Mouse (Mus musculus) neutrophil, adult 5-6 weeks (primary cell): ENCODE data around the gene Gsta4. TPM values are rescaled to one million over a fixed set of nuclear protein-coding genes. Genes with fewer than 3 reads are reported as not detected.
"Not testable (repeated sequence)": the region's sequence is repeated elsewhere in the genome, so short reads cannot be mapped to it uniquely, and the experiment has no call there.

Experiments
- ATAC-seq: fragments of 151-379, 151-347 bp; 2 replicates; pipeline ENCODE4 v1.8.0; 2017; ENCODE audit warnings: mild to moderate bottlenecking, moderate TSS enrichment; ENCODE audit not compliant: insufficient number of reproducible peaks, poor library complexity, low FRiP score, severe bottlenecking; ENCODE audit errors: extremely low read depth
- total RNA-seq: library from RNA; stranded (forward); fragments of 200-1000 nt; gene quantifications from 2 replicates; pipeline ENCODE4 v1.2.3, GENCODE M21; 2017

Gene Gsta4
- total RNA-seq, 1 experiment from 2014 or later: 3.4 TPM

DNA sequence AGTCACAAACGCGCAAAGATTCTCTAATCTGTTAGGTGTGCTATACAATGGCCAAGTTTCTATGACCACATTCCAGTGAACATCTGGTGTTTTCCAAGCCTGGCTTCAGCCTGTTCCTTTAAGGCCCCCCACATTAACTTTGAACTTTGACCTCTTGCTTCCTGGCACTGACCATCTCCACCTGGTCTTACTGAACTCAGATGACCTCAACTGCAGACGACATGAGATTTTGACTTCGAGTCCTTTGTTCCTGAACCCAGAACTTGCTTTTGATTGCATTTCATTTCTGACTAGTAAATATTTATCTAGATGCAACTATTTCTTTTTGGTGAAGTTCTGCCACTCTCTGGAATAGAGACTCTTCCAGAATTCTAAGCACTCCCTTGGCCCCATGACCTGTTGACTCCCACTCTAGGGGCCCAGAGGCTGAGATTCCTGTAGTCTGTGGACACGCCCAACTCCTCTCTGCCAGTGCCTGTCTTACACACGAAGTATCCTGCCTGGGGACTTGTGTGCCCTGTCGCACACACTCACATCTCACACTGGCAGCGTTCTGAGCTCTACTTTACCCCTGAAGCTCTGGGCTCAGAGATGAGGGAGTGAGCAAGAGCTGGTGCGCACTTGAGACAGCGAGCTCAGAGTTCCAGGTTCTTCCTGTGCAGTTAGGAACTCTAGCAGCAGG is 40.8 kb downstream of the Gsta4 start:
- no peak for ATAC-seq

DNA sequence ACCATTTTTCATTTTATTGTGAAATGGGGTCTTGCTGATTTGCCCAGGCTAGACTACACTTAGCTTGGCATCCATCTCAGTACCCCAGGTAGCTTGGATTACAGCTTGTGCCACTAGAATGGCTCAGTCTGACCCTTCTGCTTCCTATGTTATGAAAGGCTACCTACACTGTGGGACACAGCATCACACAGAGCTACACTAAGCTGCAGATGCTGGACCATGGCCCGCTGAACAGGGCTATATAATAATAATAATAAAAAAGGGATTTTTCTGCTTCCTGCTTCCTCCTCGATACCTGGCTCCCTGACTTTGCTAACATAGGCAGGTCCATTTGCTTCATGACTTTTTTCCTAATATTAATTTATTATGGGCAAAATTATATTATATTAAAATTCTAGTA is 41.8 kb downstream of the Gsta4 start:
- ATAC-seq: no peak

DNA sequence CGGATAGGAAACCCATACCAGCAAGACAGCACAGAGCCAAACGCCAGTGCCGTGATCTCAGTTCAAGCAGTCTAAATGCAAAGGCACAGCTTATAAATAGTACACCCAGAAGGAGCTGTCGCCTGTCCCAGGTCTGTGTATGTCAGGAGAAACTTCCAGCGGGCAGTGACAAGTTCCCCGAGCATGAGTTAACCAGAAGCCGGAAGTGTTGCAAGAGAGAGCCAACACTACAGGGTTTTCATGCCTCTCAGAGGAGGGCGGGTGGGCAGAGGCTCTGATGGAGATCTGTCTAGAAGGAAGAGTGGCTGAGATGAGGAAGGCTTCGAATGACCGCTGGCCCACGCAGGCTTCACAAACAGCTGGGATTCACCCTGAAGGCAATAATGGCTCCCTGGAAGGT is 42.7 kb downstream of the Gsta4 start:
- no peak for ATAC-seq

DNA sequence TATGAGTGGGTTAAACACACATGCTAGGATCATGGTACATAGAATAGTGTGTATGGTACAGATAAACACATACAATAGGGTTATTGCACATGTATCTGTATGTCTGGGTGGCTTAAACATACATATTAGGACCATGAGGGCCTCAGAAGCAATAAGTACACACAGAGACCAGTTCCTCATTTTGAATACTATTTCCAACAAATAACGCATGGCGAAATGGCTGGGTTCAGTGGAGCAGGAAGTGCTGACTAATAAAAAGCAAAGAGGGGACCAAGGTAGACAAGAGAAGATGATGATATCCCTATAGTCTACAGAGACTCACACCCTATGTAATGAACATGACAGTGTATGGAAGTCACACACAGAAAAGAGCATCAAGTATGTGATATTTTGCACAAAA is 45.5 kb downstream of the Gsta4 start:
- no peak for ATAC-seq

DNA sequence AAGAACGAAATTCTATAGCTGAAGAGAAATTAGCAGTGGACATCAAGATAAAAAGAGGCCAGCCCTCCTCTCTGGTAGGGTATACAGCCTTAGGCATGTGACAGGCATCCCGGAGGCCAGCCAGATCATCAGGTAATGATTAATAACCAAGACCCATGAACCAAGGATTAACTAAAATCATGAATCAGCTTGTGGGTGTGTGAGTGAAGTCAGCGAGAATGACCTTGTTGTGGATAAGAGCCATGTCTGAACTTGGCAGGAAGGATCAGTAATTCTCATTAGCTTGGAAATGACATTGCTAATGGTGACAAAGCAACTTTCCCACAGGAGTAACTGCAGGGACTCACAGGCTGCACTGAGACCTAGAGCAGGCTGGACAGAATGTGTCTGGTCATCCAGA is 47.1 kb downstream of the Gsta4 start:
- ATAC-seq: not testable (repeated sequence)

DNA sequence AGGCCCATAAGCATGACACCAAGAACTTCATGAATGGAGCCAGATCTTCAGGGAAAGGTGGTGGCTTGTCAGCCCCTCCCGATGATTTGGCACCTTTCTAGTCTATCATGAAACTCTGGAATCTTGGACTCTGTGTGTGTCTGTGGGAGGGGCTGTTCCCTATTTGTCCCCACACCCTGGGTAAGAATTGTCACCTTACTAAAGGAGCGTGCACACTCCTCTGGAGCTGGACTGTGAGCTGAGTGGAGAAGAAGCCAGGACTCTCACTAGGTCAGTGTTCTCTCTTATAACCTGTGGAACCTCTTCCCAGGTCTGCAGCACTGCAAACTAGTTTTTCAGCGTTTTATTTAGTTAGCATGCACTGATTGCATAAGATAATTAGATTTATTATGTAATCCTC is 47.9 kb downstream of the Gsta4 start, which contains the start of gene Gsta1:
TSS of gene Gsta1 (plus strand) at position 196 of the 400 bp plus-strand sequence.
- ATAC-seq: not testable (repeated sequence)

DNA sequence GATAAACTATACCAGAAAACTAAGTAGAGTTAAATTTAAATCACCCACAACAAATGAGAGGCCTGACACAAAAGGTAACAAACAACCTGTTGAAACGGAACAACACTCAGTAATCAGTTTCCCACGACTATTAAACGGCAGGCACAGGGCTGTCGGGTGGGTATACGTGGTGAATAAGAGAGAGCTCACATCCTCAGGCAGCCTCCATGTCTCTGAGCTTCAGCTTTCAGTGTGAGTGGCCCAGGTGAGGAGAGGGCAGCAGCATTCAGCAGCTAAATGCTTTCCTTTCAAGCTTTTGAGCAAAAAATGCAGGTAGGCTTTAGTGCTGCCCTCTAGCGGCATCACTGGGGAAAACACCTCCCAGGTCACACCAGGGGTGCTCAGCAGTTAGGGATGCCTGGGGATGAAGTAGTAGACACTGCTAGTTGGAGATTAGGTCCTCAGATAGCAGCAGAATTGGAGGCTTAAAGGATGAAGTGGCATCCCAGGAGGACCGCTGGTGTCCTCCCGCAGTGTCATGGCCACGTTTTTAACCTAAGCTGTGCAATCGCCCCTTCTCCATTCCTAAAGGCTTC is 50.6 kb downstream of the Gsta4 start:
- 0 out of 2 replicates have a peak, but pooled peaks have one; percentile 32 for ATAC-seq

DNA sequence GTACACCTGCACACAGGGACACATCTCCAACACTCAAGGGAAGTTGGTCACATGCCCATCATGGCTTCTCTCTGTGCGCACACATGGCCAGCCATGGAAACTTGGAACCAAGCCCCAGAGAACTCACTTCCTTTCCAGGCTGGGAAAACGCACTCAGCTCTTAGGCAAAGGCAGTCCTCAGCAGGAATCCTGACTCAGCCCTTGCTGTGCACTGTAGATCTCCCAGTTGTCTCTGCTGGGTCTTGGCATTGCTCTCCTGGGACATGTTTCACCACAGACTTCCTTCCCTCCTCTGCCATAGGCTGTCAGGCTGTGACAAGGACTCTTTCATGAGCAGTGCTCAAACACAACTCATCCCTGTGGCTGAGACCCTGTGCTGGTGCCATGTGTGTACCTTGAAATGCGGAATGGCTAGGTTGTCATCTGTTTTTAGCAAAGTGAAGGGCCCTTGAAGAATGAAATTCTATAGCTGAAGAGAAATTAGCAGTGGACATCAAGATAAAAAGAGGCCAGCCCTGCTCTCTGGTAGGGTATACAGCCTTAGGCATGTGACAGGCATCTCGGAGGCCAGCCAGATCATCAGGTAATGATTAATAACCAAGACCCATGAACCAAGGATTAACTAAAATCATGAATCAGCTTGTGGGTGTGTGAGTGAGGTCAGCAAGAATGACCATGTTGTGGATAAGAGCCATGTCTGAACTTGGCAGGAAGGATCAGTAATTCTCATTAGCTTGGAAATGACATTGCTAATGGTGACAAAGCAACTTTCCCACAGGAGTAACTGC is 73.3 kb downstream of the Gsta4 start:
- ATAC-seq: not testable (repeated sequence)

DNA sequence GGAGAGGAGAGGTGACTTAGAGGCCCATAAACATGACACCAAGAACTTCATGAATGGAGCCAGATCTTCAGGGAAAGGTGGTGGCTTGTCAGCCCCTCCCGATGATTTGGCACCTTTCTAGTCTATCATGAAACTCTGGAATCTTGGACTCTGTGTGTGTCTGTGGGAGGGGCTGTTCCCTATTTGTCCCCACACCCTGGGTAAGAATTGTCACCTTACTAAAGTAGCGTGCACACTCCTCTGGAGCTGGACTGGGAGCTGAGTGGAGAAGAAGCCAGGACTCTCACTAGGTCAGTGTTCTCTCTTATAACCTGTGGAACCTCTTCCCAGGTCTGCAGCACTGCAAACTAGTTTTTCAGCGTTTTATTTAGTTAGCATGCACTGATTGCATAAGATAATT is 74.3 kb downstream of the Gsta4 start, which contains the start of gene Gm3776:
TSS of gene Gm3776 (plus strand) at position 216 of the 400 bp plus-strand sequence.
- not testable (repeated sequence) for ATAC-seq

Other genes starting within 250 kb of the Gsta4 start
- not detected in 2 replicates for gene Gcm1, start 130.8 kb upstream of the Gsta4 start, total RNA-seq
- gene Fbxo9, start 73.7 kb upstream of the Gsta4 start, total RNA-seq: 72.2 and 80.3 TPM in 2 replicates
- gene Ick, start 73.6 kb upstream of the Gsta4 start, total RNA-seq: 2.9 and 4.3 TPM in 2 replicates
- not detected in 2 replicates for gene Gsta1, start 47.9 kb downstream of the Gsta4 start, total RNA-seq
- not detected in 2 replicates for gene Gm3776, start 74.4 kb downstream of the Gsta4 start, total RNA-seq
- not detected in 2 replicates for gene Gm10639, start 107.1 kb downstream of the Gsta4 start, total RNA-seq
- gene Omt2a, start 132.0 kb downstream of the Gsta4 start, total RNA-seq: not detected in 2 replicates
- not detected in 2 replicates for gene Omt2b, start 144.8 kb downstream of the Gsta4 start, total RNA-seq
- 2.5 TPM in 1 of 2 replicates, not detected in the other for gene Gsta2, start 173.0 kb downstream of the Gsta4 start, total RNA-seq
- not detected in 2 replicates for gene Dppa5a, start 185.4 kb downstream of the Gsta4 start, total RNA-seq
- gene Ooep, start 196.0 kb downstream of the Gsta4 start, total RNA-seq: not detected in 2 replicates
- 0.58 TPM in 1 of 2 replicates, not detected in the other for gene Ddx43, start 213.0 kb downstream of the Gsta4 start, total RNA-seq